Mouse (Mus musculus): ENCODE data around the gene Otc. TPM values are rescaled to one million over a fixed set of nuclear protein-coding genes. Genes with fewer than 3 reads are reported as not detected.

Otc gene
- total and polyA plus RNA-seq, 3 experiments = not detected

DNA sequence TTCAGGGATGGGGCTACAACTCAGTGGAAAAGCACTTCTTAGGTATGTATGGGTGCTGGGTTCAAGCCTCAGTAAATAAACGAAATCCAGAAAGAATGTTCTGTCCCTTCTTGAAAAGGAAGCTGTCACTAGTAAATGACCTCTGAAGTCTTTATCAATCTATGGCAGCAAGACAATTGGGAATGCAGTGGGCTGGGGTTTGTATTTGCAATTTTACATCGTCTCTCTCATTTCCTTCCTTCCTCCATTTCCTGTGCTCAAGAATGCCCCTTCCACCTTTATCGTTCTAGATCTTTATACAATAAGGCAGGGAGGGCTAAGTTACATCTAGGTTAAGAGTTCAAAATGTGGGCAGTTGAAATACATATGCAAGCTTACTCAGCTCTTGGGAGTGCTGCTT lies 17.5 kb upstream of the Otc start:
- no peaks in the 10 kb centered on the region for H3K9me3 ChIP-seq (replicated peaks; ENCODE audit: insufficient read depth, low read length)
- no peaks in the 10 kb centered on the region for H3K36me3 ChIP-seq (ENCODE audit: control insufficient read depth in 1 of 2, insufficient read depth in 2 of 2, low read length in 2 of 2)
- H3K4me1 ChIP-seq (ENCODE audit: control insufficient read depth in 1 of 2, insufficient read depth in 2 of 2, low read length in 2 of 2) = no peaks in the 10 kb centered on the region
- no peaks in the 10 kb centered on the region for H3K27me3 ChIP-seq (ENCODE audit: control insufficient read depth in 1 of 2, insufficient read depth in 2 of 2, low read length in 2 of 2)
- no peak overlapping the region for H3K4me3 ChIP-seq (ENCODE audit: control insufficient read depth in 1 of 2, insufficient read depth in 1 of 2, low read depth in 2 of 2, low read length in 2 of 2)
- TF ChIP-seq MYC (IDR thresholded peaks at IDR 0.05; ENCODE audit: low read depth, low read length) = no peak
- no peak for TF ChIP-seq CTCF (IDR thresholded peaks at IDR 0.05 in 2 of 3, conservative IDR thresholded peaks at IDR 0.05 in 1 of 3; ENCODE audit: control insufficient read depth in 1 of 3, insufficient read depth in 1 of 3, low read depth in 2 of 3, low read length in 3 of 3, poor library complexity in 1 of 3, severe bottlenecking in 1 of 3)
- H3K27ac ChIP-seq (ENCODE audit: control insufficient read depth, low read depth, low read length) = no peak overlapping the region
- DNase-seq (ENCODE audit: low read depth, low spot score) = no peak
- H3K79me2 ChIP-seq (ENCODE audit: control insufficient read depth, insufficient read depth, low read length, poor library complexity) = no peaks in the 10 kb centered on the region
- H3K9ac ChIP-seq (ENCODE audit: control insufficient read depth, low read depth, low read length, poor library complexity, severe bottlenecking) = no peak overlapping the region

DNA sequence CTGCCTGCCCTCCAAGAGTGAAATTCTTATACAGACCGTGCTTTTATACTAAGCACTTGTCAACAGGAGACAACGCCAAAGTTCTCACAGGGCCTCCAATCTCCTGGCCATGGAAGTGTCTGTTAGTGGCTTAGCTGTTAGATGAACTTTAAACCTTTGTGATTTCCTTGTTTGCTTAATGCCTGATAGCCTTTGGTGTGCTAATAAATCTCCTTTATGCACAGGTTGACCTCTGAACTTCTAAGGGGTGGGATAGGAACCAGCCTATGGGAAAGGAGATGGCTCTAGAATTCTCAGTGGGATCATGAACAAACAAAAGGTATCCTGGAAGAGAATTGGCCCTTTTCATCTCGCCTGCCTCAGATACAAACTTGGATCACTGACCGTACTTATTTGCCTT lies 12.6 kb upstream of the Otc start:
- no peaks in the 10 kb centered on the region for H3K9me3 ChIP-seq (replicated peaks; ENCODE audit: insufficient read depth, low read length)
- no peak overlapping the region for H3K4me3 ChIP-seq (ENCODE audit: control insufficient read depth in 1 of 2, insufficient read depth in 1 of 2, low read depth in 2 of 2, low read length in 2 of 2)
- H3K79me2 ChIP-seq (ENCODE audit: control insufficient read depth, insufficient read depth, low read length, poor library complexity) = no peaks in the 10 kb centered on the region
- no peaks in the 10 kb centered on the region for H3K36me3 ChIP-seq (ENCODE audit: control insufficient read depth in 1 of 2, insufficient read depth in 2 of 2, low read length in 2 of 2)
- H3K27me3 ChIP-seq (ENCODE audit: control insufficient read depth in 1 of 2, insufficient read depth in 2 of 2, low read length in 2 of 2) = no peaks in the 10 kb centered on the region
- H3K4me1 ChIP-seq (ENCODE audit: control insufficient read depth in 1 of 2, insufficient read depth in 2 of 2, low read length in 2 of 2) = no peaks in the 10 kb centered on the region
- no peak overlapping the region for H3K9ac ChIP-seq (ENCODE audit: control insufficient read depth, low read depth, low read length, poor library complexity, severe bottlenecking)
- DNase-seq (ENCODE audit: low read depth, low spot score) = no peak
- TF ChIP-seq RAD21 (IDR thresholded peaks at IDR 0.05; ENCODE audit: low read depth, low read length) (no peak), KAT2A (conservative IDR thresholded peaks at IDR 0.05; ENCODE audit: low read depth, low read length) (no peak), POLR2AphosphoS5 (IDR thresholded peaks at IDR 0.05; ENCODE audit: borderline replicate concordance, low read depth, low read length) (no peak), HCFC1 (IDR thresholded peaks at IDR 0.05; ENCODE audit: low read depth, low read length) (no peak), E2F4 (IDR thresholded peaks at IDR 0.05; ENCODE audit: borderline replicate concordance, low read depth, low read length) (no peak), MYB (IDR thresholded peaks at IDR 0.05; ENCODE audit: low read depth, low read length) (no peak), JUND (IDR thresholded peaks at IDR 0.05; ENCODE audit: low read depth, low read length) (no peak), ZC3H11A (IDR thresholded peaks at IDR 0.05; ENCODE audit: low read depth, low read length) (no peak), CHD2 (IDR thresholded peaks at IDR 0.05; ENCODE audit: low read length) (no peak)
- no peak overlapping the region for H3K27ac ChIP-seq (ENCODE audit: control insufficient read depth, low read depth, low read length)

DNA sequence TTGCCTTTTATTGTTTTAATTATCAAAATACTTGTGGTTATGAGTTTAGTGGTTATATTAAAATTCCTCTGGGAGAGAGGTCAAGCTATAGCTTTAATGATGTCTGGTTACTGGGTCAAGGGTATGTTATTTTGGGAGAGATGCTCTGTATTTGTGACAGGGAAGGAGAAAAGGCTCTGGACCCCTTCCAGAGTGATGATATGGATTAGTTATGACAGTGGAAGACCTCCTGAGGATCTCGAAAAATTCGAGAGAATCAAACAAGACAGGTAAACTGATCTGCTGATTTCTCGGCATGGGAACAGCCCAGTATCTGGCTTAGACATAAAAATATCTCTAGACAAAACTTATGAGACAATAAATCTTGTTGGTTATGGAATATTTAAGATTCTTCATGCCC lies 8.2 kb upstream of the Otc start:
- no peaks in the 10 kb centered on the region for H3K79me2 ChIP-seq (ENCODE audit: control insufficient read depth, insufficient read depth, low read length, poor library complexity)
- no peak for TF ChIP-seq GATA1 (IDR thresholded peaks at IDR 0.05; ENCODE audit: low read depth, low read length)
- TF ChIP-seq ELF1 (IDR thresholded peaks at IDR 0.05; ENCODE audit: low read depth, low read length) = no peak
- no peak for TF ChIP-seq E2F4 (IDR thresholded peaks at IDR 0.05; ENCODE audit: borderline replicate concordance, low read depth, low read length)
- no peak for TF ChIP-seq GABPA (IDR thresholded peaks at IDR 0.05; ENCODE audit: low read depth, low read length)
- TF ChIP-seq NRF1 (IDR thresholded peaks at IDR 0.05; ENCODE audit: insufficient read depth, low read depth, low read length, poor library complexity, severe bottlenecking) = no peak
- no peak for TF ChIP-seq RCOR1 (IDR thresholded peaks at IDR 0.05; ENCODE audit: low read depth, low read length)
- no peak for TF ChIP-seq JUND (IDR thresholded peaks at IDR 0.05; ENCODE audit: low read depth, low read length)
- no peak overlapping the region for H3K9ac ChIP-seq (ENCODE audit: control insufficient read depth, low read depth, low read length, poor library complexity, severe bottlenecking)
- no peak overlapping the region for H3K27ac ChIP-seq (ENCODE audit: control insufficient read depth, low read depth, low read length)
- no peak for DNase-seq (ENCODE audit: low read depth, low spot score)
- H3K9me3 ChIP-seq (replicated peaks; ENCODE audit: insufficient read depth, low read length) = no peaks in the 10 kb centered on the region
- no peaks in the 10 kb centered on the region for H3K4me1 ChIP-seq (ENCODE audit: control insufficient read depth in 1 of 2, insufficient read depth in 2 of 2, low read length in 2 of 2)
- H3K4me3 ChIP-seq (ENCODE audit: control insufficient read depth in 1 of 2, insufficient read depth in 1 of 2, low read depth in 2 of 2, low read length in 2 of 2) = no peak overlapping the region
- no peaks in the 10 kb centered on the region for H3K36me3 ChIP-seq (ENCODE audit: control insufficient read depth in 1 of 2, insufficient read depth in 2 of 2, low read length in 2 of 2)
- H3K27me3 ChIP-seq (ENCODE audit: control insufficient read depth in 1 of 2, insufficient read depth in 2 of 2, low read length in 2 of 2) = no peaks in the 10 kb centered on the region
